Mouse (Mus musculus) heart, adult 2 months (tissue): ENCODE results near the gene Nudt8.

Experiments
- CTCF ChIP-seq: fragments of 200-600 bp; IDR thresholded peaks from 2 replicates; pipeline ENCODE4 v1.8.1; 2022; ENCODE audit warnings: antibody characterized with exemption, mild to moderate bottlenecking, moderate library complexity
- POLR2A ChIP-seq: fragments of 200-500 bp; IDR thresholded peaks from 2 replicates; pipeline ENCODE4 v1.6.1; 2011; ENCODE audit warnings: mild to moderate bottlenecking, low read depth, low read length, control low read depth; ENCODE audit not compliant: insufficient read depth

DNA sequence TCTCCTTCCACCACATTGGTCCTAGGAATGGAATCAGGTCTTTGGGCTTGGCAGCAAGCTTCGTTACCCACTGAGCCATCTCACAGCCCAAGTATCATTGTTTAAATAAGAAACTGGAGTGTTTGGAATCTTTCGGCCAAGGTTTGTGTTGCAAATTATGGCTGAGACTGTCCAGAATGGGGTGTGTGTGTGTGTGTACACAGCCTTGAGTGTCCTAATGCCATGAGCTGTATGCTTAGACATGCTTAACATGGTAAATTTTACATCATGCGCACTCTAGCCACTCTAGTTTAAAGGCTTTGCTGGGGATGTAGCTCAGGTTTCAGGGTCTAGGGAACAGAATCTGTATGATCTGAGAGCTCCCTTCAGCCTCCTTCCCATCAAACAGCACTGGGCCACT, 4.9 kb upstream of the Nudt8 start:
- TF ChIP-seq POLR2A (no peak), CTCF (no peak)
